ENCODE assay signal across 8 mouse cellular contexts in genomic region chr13:111488651-111489501, GRCm38 (mm10). TPM values are rescaled to one million over a fixed set of nuclear protein-coding genes. Genes with fewer than 3 reads are reported as not detected.
DNase-seq lines count a peak whose midpoint lies in the region; ATAC-seq and TF ChIP-seq lines count a peak whose summit lies in the region.

No protein-coding gene starts in this region.

- no peaks in the 10 kb centered on the region for H3K9me3 ChIP-seq in hindbrain, postnatal 0 days (ENCODE audit: low read length)
- no peaks in the 10 kb centered on the region for H3K9me3 ChIP-seq in midbrain, embryonic 10.5 days (replicated peaks)

- peak overlapping the region; percentile 93 for H3K9ac ChIP-seq in hindbrain, postnatal 0 days (replicated peaks; ENCODE audit: low read length)

- H3K4me3 ChIP-seq in cortical plate, adult 2 months (ENCODE audit: insufficient read depth, low read length) = peak overlapping the region; percentile 31
- H3K4me3 ChIP-seq in gastrocnemius, adult 2 months = peak overlapping the region; percentile 96
- H3K4me3 ChIP-seq in hindbrain, postnatal 0 days (ENCODE audit: low read length) = peak overlapping the region; percentile 78
- peak overlapping the region; percentile 92 for H3K4me3 ChIP-seq in midbrain, embryonic 10.5 days
- peak overlapping the region; percentile 95 for H3K4me3 ChIP-seq in small intestine, adult 2 months (ENCODE audit: low read depth, low read length)

- H3K4me1 ChIP-seq in cortical plate, adult 2 months (ENCODE audit: control insufficient read depth, insufficient read depth, low read length) = peaks cover 2% of the 10 kb centered on the region
- peaks cover 15% of the 10 kb centered on the region; the same call in 1 of the 2 replicates for H3K4me1 ChIP-seq in hindbrain, postnatal 0 days (ENCODE audit: insufficient read depth, low read length)
- peaks cover 51% of the 10 kb centered on the region for H3K4me1 ChIP-seq in midbrain, embryonic 10.5 days
- H3K4me1 ChIP-seq in small intestine, adult 2 months (ENCODE audit: control insufficient read depth, insufficient read depth, insufficient read length, low read length) = peaks cover 2% of the 10 kb centered on the region; the same call in 1 of the 2 replicates

- intact Hi-C loops in gastrocnemius, adult 2 months (cut with DNase I) = no loop called here
- intact Hi-C loops in left cerebral cortex, postnatal 25 days (cut with DNase I) = loop anchor here (2.0 to 5.0 kb wide), 2 partner anchors 22 to 238 kb away; no protein-coding TSS in a partner anchor

- 0 out of 2 replicates have a peak, but pooled peaks have one; percentile 14 for TF ChIP-seq POLR2A in cortical plate, adult 2 months (IDR thresholded peaks at IDR 0.05; ENCODE audit: extremely low read depth, insufficient read depth, low read length)
- no peak; the same call in 1 of the 2 replicates for TF ChIP-seq POLR2A in small intestine, adult 2 months (IDR thresholded peaks at IDR 0.05; ENCODE audit: low read depth, low read length)

- TF ChIP-seq CTCF in cortical plate, adult 2 months (IDR thresholded peaks at IDR 0.05; ENCODE audit: extremely low read depth, insufficient read depth, low read length) = no peak
- TF ChIP-seq CTCF in gastrocnemius, adult 2 months (IDR thresholded peaks at IDR 0.05) = no peak
- TF ChIP-seq CTCF in hindbrain, postnatal 0 days (IDR thresholded peaks at IDR 0.05; ENCODE audit: low read depth) = no peak
- TF ChIP-seq CTCF in small intestine, adult 2 months (IDR thresholded peaks at IDR 0.05; ENCODE audit: extremely low read depth, insufficient read length, insufficient replicate concordance, low read depth, low read length) = no peak

- peak overlapping the region; percentile 95 for H3K4me2 ChIP-seq in hindbrain, postnatal 0 days (ENCODE audit: low read depth, low read length)

- peak; percentile 73 for DNase-seq in adrenal gland, adult 2 months
- DNase-seq in gastrocnemius, adult 2 months = peak; percentile 73
- DNase-seq in hindbrain, postnatal 0 days (ENCODE audit: low spot score) = peak; percentile 43
- peak; percentile 47 to 54 for DNase-seq in left cerebral cortex, postnatal 25 days (ENCODE audit: low spot score in 2 of 2)
- DNase-seq in midbrain, embryonic 10.5 days (ENCODE audit: low spot score) = peak; percentile 60

- H3K27me3 ChIP-seq in hindbrain, postnatal 0 days (ENCODE audit: insufficient read depth, low read length) = peaks cover 12% of the 10 kb centered on the region; the same call in 1 of the 2 replicates
- H3K27me3 ChIP-seq in midbrain, embryonic 10.5 days (ENCODE audit: low read depth, poor library complexity, severe bottlenecking) = peaks cover 30% of the 10 kb centered on the region
- H3K27me3 ChIP-seq in small intestine, adult 2 months (ENCODE audit: control insufficient read depth, insufficient read depth, low read length) = no peaks in the 10 kb centered on the region

- no peak for ATAC-seq in hindbrain, postnatal 0 days
- no peak for ATAC-seq in inflammation-experienced regulatory T-cells, adult 6 months

- under 1% methylated on average over 73 of the region's 98 CpGs for WGBS in hindbrain, postnatal 0 days
- whole genome bisulfite sequencing in midbrain, embryonic 10.5 days = under 1% methylated on average over 75 of the region's 98 CpGs
- under 1% methylated on average over 89 of the region's 98 CpGs for WGBS in small intestine, adult 2 months

- H3K36me3 ChIP-seq in hindbrain, postnatal 0 days (ENCODE audit: insufficient read depth, low read length) = no peaks in the 10 kb centered on the region
- H3K36me3 ChIP-seq in midbrain, embryonic 10.5 days = peaks cover 16% of the 10 kb centered on the region
- H3K36me3 ChIP-seq in small intestine, adult 2 months (ENCODE audit: control insufficient read depth, insufficient read depth, low read length) = 0 out of 2 replicates have a peak, but pooled peaks cover 1% of the 10 kb centered on the region

- peak overlapping the region; percentile 86 for H3K27ac ChIP-seq in cortical plate, adult 2 months (ENCODE audit: insufficient read depth, low read length)
- peak overlapping the region; percentile 100 for H3K27ac ChIP-seq in gastrocnemius, adult 2 months
- H3K27ac ChIP-seq in hindbrain, postnatal 0 days = peak overlapping the region; percentile 98
- H3K27ac ChIP-seq in midbrain, embryonic 10.5 days (replicated peaks) = peak overlapping the region; percentile 98
- H3K27ac ChIP-seq in small intestine, adult 2 months (ENCODE audit: insufficient read depth, low read depth, low read length) = peak overlapping the region; percentile 56

RNA-seq across cellular contexts. Expression of gene Gpbp1, which starts 1.0 kb away (rescaled TPM):
- total RNA-seq in adrenal gland, adult 2 months (2021) = 100 to 1,000 TPM in 1 of 2 experiments, 10 to 100 TPM in 1; 64.8 to 108 TPM
- polyA plus RNA-seq in adrenal gland, adult 2 months (2012; rRNA removed) = 0.32 and 0.44 TPM in 2 replicates
- polyA plus RNA-seq in cortical plate, adult 2 months (2012; rRNA removed) = 45.4 and 47.8 TPM in 2 replicates
- total RNA-seq in gastrocnemius, adult 2 months (2021) = 10 to 100 TPM; 54.4 to 61.4 TPM
- total RNA-seq in hindbrain, postnatal 0 days (2014; rRNA removed) = 37.3 and 39.0 TPM in 2 replicates
- 73.0 and 73.1 TPM in 2 replicates for polyA plus RNA-seq in hindbrain, postnatal 0 days (2015; fragmentation: Nextera tagmentation; extraction: Ambion mirVana)
- 10 to 100 TPM; 83.0 to 88.1 TPM for total RNA-seq in left cerebral cortex, postnatal 25 days (2021)
- polyA plus RNA-seq in midbrain, embryonic 10.5 days (2016; fragmentation: Nextera tagmentation; extraction: Ambion mirVana) = 97.9 and 102 TPM in 2 replicates
- polyA plus RNA-seq in small intestine, adult 2 months (2012; rRNA removed) = 0.22 and 0.34 TPM in 2 replicates
- 100 to 1,000 TPM; 156 to 170 (median 170) TPM for polyA plus RNA-seq in inflammation-experienced regulatory T-cells, adult 6 months (2017; shearing (Covaris generic))

Comparison
In these comparisons a context has a peak if more than half of its experiments do, and no peak if none do; other contexts are left out.
1. H3K4me3 ChIP-seq: peak in every context shown above with its lines; median percentile 96 in gastrocnemius, adult 2 months; 95 in small intestine, adult 2 months; 92 in midbrain, embryonic 10.5 days; 78 in hindbrain, postnatal 0 days; 31 in cortical plate, adult 2 months.
2. RNA of gene Gpbp1, which starts 1.0 kb away (polyA plus RNA-seq): 156 to 170 TPM in inflammation-experienced regulatory T-cells, adult 6 months, 97.9 to 102 TPM in midbrain, embryonic 10.5 days, 73.0 to 73.1 TPM in hindbrain, postnatal 0 days and 45.4 to 47.8 TPM in cortical plate, adult 2 months; 0.32 to 0.44 TPM in adrenal gland, adult 2 months and 0.22 to 0.34 TPM in small intestine, adult 2 months; every median in the first group is over 10 times any median in the second.
3. Peak in every context shown above with its lines, with median percentiles within 50 percentile points of each other: DNase-seq and H3K27ac ChIP-seq.